Mouse (Mus musculus) Patski (cell line): ENCODE data around the gene Gal3st2. TPM values are rescaled to one million over a fixed set of nuclear protein-coding genes. Genes with fewer than 3 reads are reported as not detected.
"Not testable (repeated sequence)": the region's sequence is repeated elsewhere in the genome, so short reads cannot be mapped to it uniquely, and the experiment has no call there.

Experiments used
- ATAC-seq: fragments of 100-300 bp; one replicate; pipeline ENCODE4 v1.8.0; 2021
- CTCF ChIA-PET: fragments of 350-600 bp; sonication (Branson Sonifier 250); formaldehyde crosslinking; loops from one replicate; lab custom pipeline; 2022; ENCODE audit warnings: inconsistent platforms; lab: Charles Lee
- POLR2A ChIA-PET: fragments of 350-600 bp; sonication (Branson Sonifier 250); formaldehyde crosslinking; loops from one replicate; lab custom pipeline; 2022; ENCODE audit warnings: antibody characterized with exemption, inconsistent platforms; lab: Charles Lee
- DNase-seq: peaks from one replicate; pipeline ENCODE4 v3.0.0-alpha.2; 2011; ENCODE audit warnings: low read depth, low spot score
- H3K27me3 ChIP-seq: fragments of 371-371 bp; one replicate; pipeline ENCODE4 v1.5.1; 2021
- in situ Hi-C: fragments of 300-500 bp; cut with MboI; formaldehyde crosslinking; loops from 3 replicates; pipeline ENCODE4 v1.11.1; 2018; ENCODE audit warnings: low pct_unique_long_range_greater_than_20kb, mixed read lengths
- polyA plus RNA-seq: library from polyadenylated mRNA; unstranded; gene quantifications from one replicate; pipeline ENCODE4 v1.2.3, GENCODE M21; 2021

The Gal3st2 gene
- polyA plus RNA-seq, 1 experiment from 2014 or later: not detected

GRCm38 (mm10) chr1:93922609-93923008, 61.5 kb downstream of the Gal3st2 start:
- in situ Hi-C loops, DNase-seq, POLR2A ChIA-PET, CTCF ChIA-PET, ATAC-seq, H3K27me3 ChIP-seq: not testable (repeated sequence)

GRCm38 (mm10) chr1:93923098-93923497, 62.0 kb downstream of the Gal3st2 start:
- DNase-seq, H3K27me3 ChIP-seq, POLR2A ChIA-PET, ATAC-seq, in situ Hi-C loops, CTCF ChIA-PET: not testable (repeated sequence)

Other genes starting within 250 kb of the Gal3st2 start
- gene Stk25, start 202.6 kb upstream of the Gal3st2 start, polyA plus RNA-seq: 201 TPM
- gene Bok, start 175.6 kb upstream of the Gal3st2 start, polyA plus RNA-seq: 14.8 TPM
- 74.5 TPM for gene Atg4b, start 109.8 kb upstream of the Gal3st2 start, polyA plus RNA-seq
- 86.0 TPM for gene Thap4, start 106.4 kb upstream of the Gal3st2 start, polyA plus RNA-seq
- gene Dtymk, start 59.4 kb upstream of the Gal3st2 start, polyA plus RNA-seq: 86.4 TPM
- gene Ing5, start 57.3 kb upstream of the Gal3st2 start, polyA plus RNA-seq: 10.4 TPM
- gene D2hgdh, start 36.4 kb upstream of the Gal3st2 start, polyA plus RNA-seq: 34.9 TPM
- 0.28 TPM for gene Gal3st2b, start 57.0 kb downstream of the Gal3st2 start, polyA plus RNA-seq
- 0.06 TPM for gene Gal3st2c, start 129.2 kb downstream of the Gal3st2 start, polyA plus RNA-seq
- gene Neu4, start 159.1 kb downstream of the Gal3st2 start, polyA plus RNA-seq: not detected
- not detected for gene Pdcd1, start 191.2 kb downstream of the Gal3st2 start, polyA plus RNA-seq